ENCODE assay signal across 10 mouse cellular contexts in the genomic region with DNA sequence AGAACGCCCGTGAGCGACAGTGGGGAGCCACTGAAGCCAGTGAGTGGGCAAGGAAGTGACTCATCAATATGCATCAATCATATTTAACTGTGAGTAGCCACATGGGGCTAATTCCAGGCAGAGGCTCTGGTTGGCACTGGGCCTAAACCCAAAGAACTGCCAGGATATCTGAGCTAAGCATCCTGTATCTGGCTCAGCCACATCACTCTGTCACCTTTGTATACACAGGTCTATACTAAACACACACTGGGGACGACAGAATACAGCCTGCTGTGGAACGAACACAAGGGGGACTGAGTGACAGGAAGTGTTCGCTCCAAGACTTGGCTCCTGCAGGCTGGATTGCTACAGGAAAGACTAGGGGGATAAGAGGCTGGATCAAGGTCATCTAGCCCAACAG. TPM values are rescaled to one million over a fixed set of nuclear protein-coding genes. Genes with fewer than 3 reads are reported as not detected.
DNase-seq lines count a peak whose midpoint lies in the region; ATAC-seq lines count a peak whose summit lies in the region.
"Had no signal": no experiment of that assay in that cellular context is flagged by ENCODE, and none has a peak within 500 bp of the region (broad histone marks: within the 10 kb centered on the region; RNA-seq: fewer than 3 reads in every experiment).

No protein-coding gene starts in this region.

- ATAC-seq in frontal cortex, adult (ENCODE audit: low TSS enrichment) = 0 out of 2 replicates have a peak, but pooled peaks have one; percentile 12
- ATAC-seq in monocyte, adult 5-6 weeks (replicated peaks; ENCODE audit: insufficient number of reproducible peaks, low FRiP score, low TSS enrichment, poor library complexity, severe bottlenecking) = no peak
- ATAC-seq in granulocyte monocyte progenitor cell, adult 5-6 weeks (replicated peaks; ENCODE audit: poor library complexity, severe bottlenecking) = no peak; the same call in 1 of the 2 replicates
- ATAC-seq: inflammation-experienced regulatory T-cells, adult 6 months had no signal

- no peak for DNase-seq in frontal cortex, postnatal 25 days (ENCODE audit: low spot score in 2 of 2)
- peak; percentile 50 for DNase-seq in left cerebral cortex, postnatal 4 days
- no peak for DNase-seq in left cerebral cortex, adult 18-20 months (ENCODE audit: low spot score in 2 of 2)
- peak; percentile 79 for DNase-seq in 416B (ENCODE audit: low read depth)
- DNase-seq in cerebellum, adult 9-10 months = peak; percentile 47
- DNase-seq: gastrocnemius, adult 2 months had no signal

- intact Hi-C loops in left cerebral cortex, postnatal 4 days (cut with DNase I) = no loop called here

RNA-seq across cellular contexts. Expression of a gene that starts 16.5 kb away (rescaled TPM):
- total RNA-seq in left cerebral cortex, postnatal 4 days (2021) = 10 to 100 TPM; 19.0 to 22.6 TPM
- 10 to 100 TPM; 26.7 to 29.7 TPM for total RNA-seq in left cerebral cortex, adult 18-20 months (2021)
- 110 to 141 TPM (median 113 TPM) in 3 replicates for total RNA-seq in monocyte, adult 5-6 weeks (2017)
- total RNA-seq in granulocyte monocyte progenitor cell, adult 5-6 weeks (2014; fragmentation: Nextera tagmentation) = 39.2 and 44.6 TPM in 2 replicates
- 35.6 and 41.8 TPM in 2 replicates for total RNA-seq in granulocyte monocyte progenitor cell, adult 5-6 weeks (2017)

RNA-seq across cellular contexts. Expression of a gene that starts 40.3 kb away (rescaled TPM):
- total RNA-seq in left cerebral cortex, postnatal 4 days (2021) = 10 to 100 TPM; 25.9 to 27.2 TPM
- total RNA-seq in left cerebral cortex, adult 18-20 months (2021) = 10 to 100 TPM; 14.7 to 18.6 TPM
- total RNA-seq in monocyte, adult 5-6 weeks (2017) = 22.0 to 26.1 TPM (median 25.5 TPM) in 3 replicates
- total RNA-seq in granulocyte monocyte progenitor cell, adult 5-6 weeks (2014; fragmentation: Nextera tagmentation) = 68.1 and 71.8 TPM in 2 replicates
- total RNA-seq in granulocyte monocyte progenitor cell, adult 5-6 weeks (2017) = 61.8 and 66.6 TPM in 2 replicates

Comparison
In these comparisons a context has a peak if more than half of its experiments do, and no peak if none do; other contexts are left out.
1. DNase-seq: peak in left cerebral cortex, postnatal 4 days (single experiment), 416B (single experiment) and cerebellum, adult 9-10 months (single experiment); none in frontal cortex, postnatal 25 days (0 of 2) and left cerebral cortex, adult 18-20 months (0 of 2).